Mouse (Mus musculus): ENCODE results near the gene Cyp27b1. TPM values are rescaled to one million over a fixed set of nuclear protein-coding genes. Genes with fewer than 3 reads are reported as not detected.

The Cyp27b1 gene
- total RNA-seq, 2 experiments from 2014 or later = 0.22 to 0.29 TPM

- no peak for DNase-seq
- intact Hi-C loops (cut with DNase I) = no loop called here
Observed at GRCm38 (mm10) chr10:127083292-127083914, 35.4 kb downstream of the Cyp27b1 start.

- no peak for DNase-seq
- intact Hi-C loops (cut with DNase I) = no loop called here
Observed at GRCm38 (mm10) chr10:127083915-127084306, 35.9 kb downstream of the Cyp27b1 start.

- DNase-seq = no peak
- intact Hi-C loops (cut with DNase I) = no loop called here
Observed at GRCm38 (mm10) chr10:127085052-127085451, 37.0 kb downstream of the Cyp27b1 start.

- intact Hi-C loops (cut with DNase I) = no loop called here
Observed at GRCm38 (mm10) chr10:127085633-127086032, 37.6 kb downstream of the Cyp27b1 start.

DNA sequence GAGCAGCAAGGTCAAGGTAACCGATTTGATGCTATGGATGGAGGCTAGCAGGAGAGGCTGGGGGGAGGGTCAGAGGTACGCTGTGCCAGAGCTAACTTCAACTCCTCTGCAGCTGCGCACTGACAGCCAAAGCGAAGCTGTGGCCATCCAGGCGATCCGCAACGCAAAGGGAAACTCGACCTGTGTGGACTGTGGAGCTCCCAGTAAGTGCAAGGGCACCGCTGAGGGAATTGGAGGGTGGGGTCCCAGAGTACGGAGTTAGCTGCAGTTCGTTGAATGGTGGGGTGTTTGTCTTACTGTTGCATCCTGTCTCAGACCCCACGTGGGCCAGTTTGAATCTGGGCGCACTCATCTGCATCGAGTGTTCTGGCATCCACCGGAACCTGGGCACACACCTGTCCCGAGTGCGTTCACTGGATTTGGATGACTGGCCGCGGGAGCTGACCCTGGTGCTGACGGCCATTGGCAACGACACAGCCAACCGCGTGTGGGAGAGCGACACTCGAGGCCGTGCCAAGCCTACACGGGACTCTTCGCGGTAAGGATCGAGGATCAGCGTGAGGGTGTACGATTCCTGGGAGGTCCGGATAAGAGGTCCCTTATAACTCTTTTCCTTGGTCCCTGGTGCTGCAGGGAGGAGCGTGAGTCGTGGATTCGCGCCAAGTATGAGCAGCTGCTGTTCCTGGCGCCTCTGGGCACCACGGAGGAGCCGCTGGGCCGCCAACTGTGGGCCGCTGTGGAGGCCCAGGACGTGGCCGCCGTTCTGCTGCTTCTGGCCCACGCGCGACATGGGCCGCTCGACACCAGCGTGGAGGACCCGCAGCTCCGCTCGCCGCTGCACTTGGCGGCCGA is 42.7 kb downstream of the Cyp27b1 start:
- peak; percentile 68 to 73 for DNase-seq
- intact Hi-C loops (cut with DNase I) = no loop called here

More at GRCm38 (mm10) chr10:127085633-127086032, 37.6 kb downstream of the Cyp27b1 start:
- no peak for DNase-seq

GRCm38 (mm10) chr10:127091507-127092396 is 43.7 kb downstream of the Cyp27b1 start:
- peak in 1 of 2 experiments; percentile 40 for DNase-seq
- intact Hi-C loops (cut with DNase I) = no loop called here

DNA sequence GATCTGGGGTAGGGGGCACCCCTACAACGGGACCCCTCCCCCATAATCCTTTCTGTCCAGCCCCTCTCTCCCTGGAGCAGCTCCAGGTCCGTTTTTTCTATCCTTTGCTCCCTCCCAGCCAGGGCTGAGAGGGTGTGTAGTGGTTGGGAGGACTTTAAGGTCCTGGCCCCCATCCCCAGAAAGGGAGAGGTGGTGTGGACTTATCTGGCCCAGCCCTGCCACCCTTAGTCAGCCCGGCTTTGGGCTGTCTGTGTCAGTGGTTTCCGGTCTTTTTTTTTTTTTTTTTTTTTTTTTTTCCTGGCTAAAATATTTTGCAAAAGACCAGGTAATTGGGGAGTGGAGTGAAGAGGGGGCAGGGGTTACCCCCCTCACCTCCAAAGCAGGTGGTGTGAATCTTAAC is 44.7 kb downstream of the Cyp27b1 start:
- no peak for DNase-seq
- intact Hi-C loops (cut with DNase I) = no loop called here

DNA sequence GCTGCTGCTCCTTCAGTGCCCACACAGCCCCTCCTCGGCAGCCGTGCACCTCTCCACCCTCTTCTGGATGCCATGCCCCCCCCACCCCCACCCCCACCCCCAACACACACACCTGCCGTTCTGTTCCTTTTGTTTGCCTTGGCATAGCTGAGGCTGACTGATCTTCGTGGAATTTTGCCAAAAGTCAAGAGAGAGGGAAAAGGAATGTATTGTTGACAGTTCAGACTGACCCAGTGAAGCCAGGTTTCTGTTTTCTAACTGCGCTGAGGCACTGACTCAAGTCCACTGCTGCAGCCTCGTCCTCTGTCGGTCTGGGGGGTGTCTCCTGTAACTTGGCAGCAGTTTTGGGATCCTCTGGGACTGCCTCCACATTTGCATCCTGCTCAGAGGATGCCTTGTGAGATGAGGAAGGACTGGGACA is 46.3 kb downstream of the Cyp27b1 start:
- peak in 1 of 2 experiments; percentile 21 for DNase-seq
- intact Hi-C loops (cut with DNase I) = no loop called here

GRCm38 (mm10) chr10:127098514-127098913 is 50.5 kb downstream of the Cyp27b1 start:
- no peak for DNase-seq
- intact Hi-C loops (cut with DNase I) = no loop called here

- intact Hi-C loops (cut with DNase I) = no loop called here
- no peak for DNase-seq
Observed at GRCm38 (mm10) chr10:127099191-127099590, 51.1 kb downstream of the Cyp27b1 start.

GRCm38 (mm10) chr10:127099868-127100267 is 51.8 kb downstream of the Cyp27b1 start:
- intact Hi-C loops (cut with DNase I) = no loop called here
- no peak for DNase-seq

DNA sequence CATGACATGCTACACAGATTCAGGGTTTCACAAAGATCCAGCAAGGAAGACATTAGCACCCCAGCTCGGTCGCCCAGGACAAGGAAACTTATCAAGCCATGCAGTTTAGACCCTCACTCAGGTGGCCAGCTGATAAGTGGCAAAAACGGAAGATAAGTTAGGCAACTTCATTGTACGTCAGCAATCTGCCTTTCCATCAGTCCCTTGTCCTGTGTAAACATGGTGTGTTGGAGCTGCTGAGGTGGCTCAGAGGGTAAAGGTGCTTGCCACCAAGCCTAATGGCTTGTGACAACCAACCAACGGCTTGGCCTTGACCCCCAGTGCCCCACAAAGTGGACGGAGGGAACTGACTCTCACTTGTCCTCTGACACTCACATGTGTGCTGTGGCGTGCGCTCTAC is 52.4 kb downstream of the Cyp27b1 start:
- intact Hi-C loops (cut with DNase I) = no loop called here
- DNase-seq = no peak

DNA sequence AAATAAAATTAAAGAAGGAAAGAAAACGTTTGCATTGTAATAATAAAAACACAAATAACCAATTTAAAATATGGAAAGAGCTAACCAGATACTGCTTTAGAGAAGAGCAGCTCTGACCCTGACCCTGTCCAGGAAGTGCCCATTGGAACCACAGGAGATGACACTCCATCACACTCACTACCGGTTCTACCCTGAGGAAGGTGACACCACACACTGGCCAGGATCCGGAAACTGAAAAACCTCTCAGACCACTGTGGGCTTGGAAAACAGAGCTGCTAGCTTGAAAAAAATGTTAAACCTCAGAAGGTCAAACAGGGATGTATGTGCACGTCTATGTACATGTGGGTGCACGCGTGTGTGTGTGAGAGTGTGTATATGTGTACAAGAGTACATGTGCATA is 53.1 kb downstream of the Cyp27b1 start:
- intact Hi-C loops (cut with DNase I) = no loop called here
- no peak for DNase-seq

Small RNA genes lying within 50 kb of the gene (microRNA-seq; reads per million reads assigned to microRNA genes)
- 0.24 to 1.0 reads per million in 2 experiments for gene Mir546

Other genes starting within 250 kb of the Cyp27b1 start
- gene Atp23, start 146.9 kb upstream of the Cyp27b1 start, total RNA-seq (2021) = 1 to 10 TPM; 2.4 to 4.0 TPM
- gene Ctdsp2, start 69.5 kb upstream of the Cyp27b1 start, total RNA-seq (2021) = 100 to 1,000 TPM; 131 to 149 TPM
- under 1 TPM; 0.14 to 0.17 TPM for gene Avil, start 47.5 kb upstream of the Cyp27b1 start, total RNA-seq (2021)
- gene Tsfm, start 17.4 kb upstream of the Cyp27b1 start, total RNA-seq (2021) = 10 to 100 TPM; 53.1 to 66.2 TPM
- 1 to 10 TPM; 7.6 to 8.6 TPM for gene Mettl1, start 6.8 kb upstream of the Cyp27b1 start, total RNA-seq (2021)
- gene Eef1akmt3, start 6.7 kb upstream of the Cyp27b1 start, total RNA-seq (2021) = under 1 TPM; 0.12 to 0.17 TPM
- 1 to 10 TPM; 1.7 to 2.9 TPM for gene March9, start 11.9 kb downstream of the Cyp27b1 start, total RNA-seq (2021)
- 100 to 1,000 TPM; 154 to 196 TPM for gene Cdk4, start 15.3 kb downstream of the Cyp27b1 start, total RNA-seq (2021)
- 10 to 100 TPM; 50.0 to 53.8 TPM for gene Tspan31, start 22.0 kb downstream of the Cyp27b1 start, total RNA-seq (2021)
- gene Agap2, start 27.0 kb downstream of the Cyp27b1 start, total RNA-seq (2021) = 1 to 10 TPM; 5.5 to 8.3 TPM
- gene Os9, start 72.9 kb downstream of the Cyp27b1 start, total RNA-seq (2021) = 10 to 100 TPM; 36.7 to 37.8 TPM
- gene B4galnt1, start 117.0 kb downstream of the Cyp27b1 start, total RNA-seq (2021) = 1 to 10 TPM; 3.6 to 3.8 TPM
- gene Slc26a10, start 132.4 kb downstream of the Cyp27b1 start, total RNA-seq (2021) = 10 to 100 TPM; 40.8 to 48.0 TPM
- gene Arhgef25, start 141.8 kb downstream of the Cyp27b1 start, total RNA-seq (2021) = 10 to 100 TPM; 20.8 to 21.0 TPM
- gene Dtx3, start 147.5 kb downstream of the Cyp27b1 start, total RNA-seq (2021) = 10 to 100 TPM; 48.4 to 52.2 TPM
- 10 to 100 TPM; 26.4 to 28.7 TPM for gene Pip4k2c, start 163.3 kb downstream of the Cyp27b1 start, total RNA-seq (2021)
- gene Kif5a, start 215.1 kb downstream of the Cyp27b1 start, total RNA-seq (2021) = under 1 TPM; 0.42 to 0.89 TPM
- 100 to 1,000 TPM; 166 to 167 TPM for gene Dctn2, start 218.1 kb downstream of the Cyp27b1 start, total RNA-seq (2021)
- gene Mbd6, start 240.8 kb downstream of the Cyp27b1 start, total RNA-seq (2021) = 10 to 100 TPM; 34.2 to 35.5 TPM